Mouse (Mus musculus): ENCODE measurements around the gene Kcnb1. TPM values are rescaled to one million over a fixed set of nuclear protein-coding genes. Genes with fewer than 3 reads are reported as not detected.

Kcnb1 gene
- polyA plus RNA-seq, 1 experiment, result 1.3 TPM

- no peak overlapping the region for H3K27ac ChIP-seq (ENCODE audit: insufficient read depth, low read length)
- no peak for DNase-seq (ENCODE audit: low read depth in 1 of 2, low spot score in 2 of 2)
- H3K4me3 ChIP-seq (ENCODE audit: extremely low read depth, insufficient read depth, insufficient read length), result no peak overlapping the region
- peaks cover 12% of the 10 kb centered on the region; the same call in 1 of the 2 replicates for H3K4me1 ChIP-seq (ENCODE audit: control insufficient read depth, insufficient read depth, insufficient read length)
- 85% methylated on average over 5 of the region's 5 CpGs for WGBS
- no peak for TF ChIP-seq CTCF (IDR thresholded peaks at IDR 0.05; ENCODE audit: extremely low read depth, insufficient read depth, insufficient read length, insufficient replicate concordance)
- no peak for TF ChIP-seq POLR2A (IDR thresholded peaks at IDR 0.05; ENCODE audit: low read depth, low read length)
- H3K36me3 ChIP-seq (ENCODE audit: control insufficient read depth, insufficient read depth, low read length), result no peaks in the 10 kb centered on the region
- H3K27me3 ChIP-seq (ENCODE audit: control insufficient read depth, insufficient read depth, low read length), result no peaks in the 10 kb centered on the region
Observed at GRCm38 (mm10) chr2:167086836-167087235, 103.1 kb downstream of the Kcnb1 start.

DNA sequence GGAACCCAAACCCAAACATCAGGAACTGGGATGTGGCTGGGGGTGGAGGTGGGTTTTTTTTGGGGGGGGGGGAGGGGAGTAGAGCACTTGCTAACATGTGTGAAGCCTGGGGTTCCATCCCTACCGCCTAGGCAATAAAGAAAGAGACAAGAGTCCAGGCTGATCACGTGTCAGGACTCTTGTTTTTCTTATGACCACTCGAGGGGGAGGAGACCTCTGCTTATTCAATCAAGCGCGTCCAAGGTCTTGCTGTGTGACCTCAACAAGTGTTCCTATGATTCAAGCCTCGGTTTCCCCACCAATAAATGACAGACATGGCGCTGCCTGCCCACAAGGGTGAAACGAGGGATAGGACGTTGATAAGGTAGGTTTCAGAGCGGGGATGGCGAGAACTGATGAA lies 103.9 kb downstream of the Kcnb1 start:
- Histone ChIP-seq H3K27ac (ENCODE audit: insufficient read depth, low read length) (no peak overlapping the region), H3K4me3 (ENCODE audit: extremely low read depth, insufficient read depth, insufficient read length) (no peak overlapping the region), H3K36me3 (ENCODE audit: control insufficient read depth, insufficient read depth, low read length) (no peaks in the 10 kb centered on the region), H3K27me3 (ENCODE audit: control insufficient read depth, insufficient read depth, low read length) (no peaks in the 10 kb centered on the region), H3K4me1 (ENCODE audit: control insufficient read depth, insufficient read depth, insufficient read length) (peaks cover 19% of the 10 kb centered on the region; the same call in 1 of the 2 replicates)
- TF ChIP-seq POLR2A (IDR thresholded peaks at IDR 0.05; ENCODE audit: low read depth, low read length) (no peak), CTCF (IDR thresholded peaks at IDR 0.05; ENCODE audit: extremely low read depth, insufficient read depth, insufficient read length, insufficient replicate concordance) (no peak)
- WGBS, result 78% methylated on average over 11 of the region's 11 CpGs
- DNase-seq (ENCODE audit: low read depth in 1 of 2, low spot score in 2 of 2), result no peak

DNA sequence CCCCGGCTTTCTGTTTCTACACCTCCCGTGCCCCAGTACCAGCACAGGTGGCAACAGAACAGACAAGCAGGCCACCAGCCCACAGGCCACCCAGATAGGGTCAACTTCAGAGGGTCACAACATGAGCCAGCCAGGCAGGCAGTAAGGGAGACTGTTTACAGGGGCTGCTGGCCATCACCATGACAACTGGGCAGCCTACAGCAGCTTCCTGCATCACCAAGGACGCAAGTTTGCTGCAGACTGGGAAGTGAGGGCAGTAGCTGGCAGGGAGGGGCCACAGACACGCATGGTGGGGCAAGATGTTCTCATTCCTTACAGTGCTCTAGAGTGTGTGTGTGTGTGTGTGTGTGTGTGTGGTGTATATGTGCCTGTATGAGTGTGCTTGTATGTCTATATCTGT lies 108.3 kb downstream of the Kcnb1 start:
- H3K4me3 ChIP-seq (ENCODE audit: extremely low read depth, insufficient read depth, insufficient read length), result peak overlapping the region; percentile 28; the same call in 1 of the 2 replicates
- 7% methylated on average over 4 of the region's 4 CpGs for WGBS
- H3K27ac ChIP-seq (ENCODE audit: insufficient read depth, low read length), result peak overlapping the region; percentile 84
- peak; percentile 68 to 75 for DNase-seq (ENCODE audit: low read depth in 1 of 2, low spot score in 2 of 2)
- H3K27me3 ChIP-seq (ENCODE audit: control insufficient read depth, insufficient read depth, low read length), result no peaks in the 10 kb centered on the region
- no peak for TF ChIP-seq POLR2A (IDR thresholded peaks at IDR 0.05; ENCODE audit: low read depth, low read length)
- TF ChIP-seq CTCF (IDR thresholded peaks at IDR 0.05; ENCODE audit: extremely low read depth, insufficient read depth, insufficient read length, insufficient replicate concordance), result no peak
- peaks cover 39% of the 10 kb centered on the region; the same call in 1 of the 2 replicates for H3K4me1 ChIP-seq (ENCODE audit: control insufficient read depth, insufficient read depth, insufficient read length)
- no peaks in the 10 kb centered on the region for H3K36me3 ChIP-seq (ENCODE audit: control insufficient read depth, insufficient read depth, low read length)

DNA sequence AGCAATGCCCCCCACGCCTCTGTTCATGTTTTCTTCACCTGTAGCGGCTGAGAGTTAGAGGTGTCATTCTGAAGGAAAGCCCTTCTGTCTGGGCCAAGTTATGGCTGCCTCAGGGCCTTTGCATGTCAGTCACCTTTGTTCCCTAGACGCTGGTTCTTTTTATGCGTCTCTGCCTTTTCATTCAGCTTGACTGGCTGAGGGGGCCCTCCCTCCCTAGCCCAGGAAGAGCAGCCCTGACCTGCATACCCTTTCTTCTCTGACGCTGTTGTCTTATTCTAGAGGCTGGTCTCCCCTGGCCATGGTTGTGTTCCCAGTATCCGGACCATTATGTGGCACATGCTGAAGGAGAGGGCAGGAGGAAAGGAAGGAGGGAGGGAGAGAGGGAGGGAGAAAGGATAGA lies 108.8 kb downstream of the Kcnb1 start:
- H3K27ac ChIP-seq (ENCODE audit: insufficient read depth, low read length), result peak overlapping the region; percentile 84
- peak in 1 of 2 experiments; percentile 30 for DNase-seq (ENCODE audit: low read depth in 1 of 2, low spot score in 2 of 2)
- H3K4me3 ChIP-seq (ENCODE audit: extremely low read depth, insufficient read depth, insufficient read length), result peak overlapping the region; percentile 28; the same call in 1 of the 2 replicates
- peaks cover 39% of the 10 kb centered on the region; the same call in 1 of the 2 replicates for H3K4me1 ChIP-seq (ENCODE audit: control insufficient read depth, insufficient read depth, insufficient read length)
- 30% methylated on average over 6 of the region's 6 CpGs for WGBS
- no peak for TF ChIP-seq CTCF (IDR thresholded peaks at IDR 0.05; ENCODE audit: extremely low read depth, insufficient read depth, insufficient read length, insufficient replicate concordance)
- no peak for TF ChIP-seq POLR2A (IDR thresholded peaks at IDR 0.05; ENCODE audit: low read depth, low read length)
- H3K36me3 ChIP-seq (ENCODE audit: control insufficient read depth, insufficient read depth, low read length), result no peaks in the 10 kb centered on the region
- H3K27me3 ChIP-seq (ENCODE audit: control insufficient read depth, insufficient read depth, low read length), result no peaks in the 10 kb centered on the region

DNA sequence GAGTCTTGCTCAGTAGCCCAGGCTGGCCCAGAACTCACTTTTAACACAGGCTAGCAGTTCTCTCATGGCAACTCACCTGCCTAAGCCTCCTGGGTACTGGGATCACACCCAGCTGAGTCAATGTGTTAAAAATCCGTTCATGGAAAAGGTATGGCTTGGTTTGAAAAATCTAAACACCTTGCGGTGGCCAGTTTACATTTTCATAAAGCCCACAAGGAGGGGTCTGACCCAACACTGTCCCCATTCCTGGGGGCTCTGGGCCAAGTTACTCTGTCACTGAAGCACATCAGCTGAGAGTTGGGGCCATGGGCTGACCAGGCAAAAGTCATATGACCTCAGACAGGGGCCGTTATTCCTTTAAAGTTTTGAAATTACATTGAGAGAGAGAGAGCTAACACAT lies 109.6 kb downstream of the Kcnb1 start:
- no peaks in the 10 kb centered on the region for H3K27me3 ChIP-seq (ENCODE audit: control insufficient read depth, insufficient read depth, low read length)
- TF ChIP-seq CTCF (IDR thresholded peaks at IDR 0.05; ENCODE audit: extremely low read depth, insufficient read depth, insufficient read length, insufficient replicate concordance) (no peak), POLR2A (IDR thresholded peaks at IDR 0.05; ENCODE audit: low read depth, low read length) (no peak)
- no peak for DNase-seq (ENCODE audit: low read depth in 1 of 2, low spot score in 2 of 2)
- 93% methylated on average over 3 of the region's 3 CpGs for whole genome bisulfite sequencing
- peaks cover 39% of the 10 kb centered on the region; the same call in 1 of the 2 replicates for H3K4me1 ChIP-seq (ENCODE audit: control insufficient read depth, insufficient read depth, insufficient read length)
- H3K27ac ChIP-seq (ENCODE audit: insufficient read depth, low read length), result peak overlapping the region; percentile 84
- H3K4me3 ChIP-seq (ENCODE audit: extremely low read depth, insufficient read depth, insufficient read length), result no peak overlapping the region
- H3K36me3 ChIP-seq (ENCODE audit: control insufficient read depth, insufficient read depth, low read length), result no peaks in the 10 kb centered on the region

- Histone ChIP-seq H3K27me3 (ENCODE audit: control insufficient read depth, insufficient read depth, low read length) (no peaks in the 10 kb centered on the region), H3K4me1 (ENCODE audit: control insufficient read depth, insufficient read depth, insufficient read length) (peaks cover 39% of the 10 kb centered on the region; the same call in 1 of the 2 replicates), H3K4me3 (ENCODE audit: extremely low read depth, insufficient read depth, insufficient read length) (no peak overlapping the region), H3K27ac (ENCODE audit: insufficient read depth, low read length) (no peak overlapping the region), H3K36me3 (ENCODE audit: control insufficient read depth, insufficient read depth, low read length) (no peaks in the 10 kb centered on the region)
- 88% methylated on average over 18 of the region's 18 CpGs for WGBS
- TF ChIP-seq CTCF (IDR thresholded peaks at IDR 0.05; ENCODE audit: extremely low read depth, insufficient read depth, insufficient read length, insufficient replicate concordance), result no peak
- TF ChIP-seq POLR2A (IDR thresholded peaks at IDR 0.05; ENCODE audit: low read depth, low read length), result no peak
- no peak for DNase-seq (ENCODE audit: low read depth in 1 of 2, low spot score in 2 of 2)
Observed at GRCm38 (mm10) chr2:167079535-167080257, 110.3 kb downstream of the Kcnb1 start.

GRCm38 (mm10) chr2:167078931-167079495 lies 110.9 kb downstream of the Kcnb1 start:
- Histone ChIP-seq H3K4me3 (ENCODE audit: extremely low read depth, insufficient read depth, insufficient read length) (no peak overlapping the region), H3K27me3 (ENCODE audit: control insufficient read depth, insufficient read depth, low read length) (no peaks in the 10 kb centered on the region), H3K36me3 (ENCODE audit: control insufficient read depth, insufficient read depth, low read length) (no peaks in the 10 kb centered on the region), H3K4me1 (ENCODE audit: control insufficient read depth, insufficient read depth, insufficient read length) (peaks cover 39% of the 10 kb centered on the region; the same call in 1 of the 2 replicates), H3K27ac (ENCODE audit: insufficient read depth, low read length) (no peak overlapping the region)
- 55% methylated on average over 9 of the region's 9 CpGs for WGBS
- no peak for DNase-seq (ENCODE audit: low read depth in 1 of 2, low spot score in 2 of 2)
- TF ChIP-seq POLR2A (IDR thresholded peaks at IDR 0.05; ENCODE audit: low read depth, low read length), result no peak
- TF ChIP-seq CTCF (IDR thresholded peaks at IDR 0.05; ENCODE audit: extremely low read depth, insufficient read depth, insufficient read length, insufficient replicate concordance), result no peak

Measured in spleen, adult 2 months (tissue).